Mouse (Mus musculus) hindlimb bud, embryonic 11.5 days (tissue): ENCODE measurements around the gene Gm11634.
"Not testable (repeated sequence)": the region's sequence is repeated elsewhere in the genome, so short reads cannot be mapped to it uniquely, and the experiment has no call there.

Source experiments
- DNase-seq: peaks from one replicate; pipeline ENCODE4 v3.0.0-alpha.2; 2012; ENCODE audit warnings: low read depth, low spot score; ENCODE audit errors: extremely low spot score

Gene Gm11634

DNA sequence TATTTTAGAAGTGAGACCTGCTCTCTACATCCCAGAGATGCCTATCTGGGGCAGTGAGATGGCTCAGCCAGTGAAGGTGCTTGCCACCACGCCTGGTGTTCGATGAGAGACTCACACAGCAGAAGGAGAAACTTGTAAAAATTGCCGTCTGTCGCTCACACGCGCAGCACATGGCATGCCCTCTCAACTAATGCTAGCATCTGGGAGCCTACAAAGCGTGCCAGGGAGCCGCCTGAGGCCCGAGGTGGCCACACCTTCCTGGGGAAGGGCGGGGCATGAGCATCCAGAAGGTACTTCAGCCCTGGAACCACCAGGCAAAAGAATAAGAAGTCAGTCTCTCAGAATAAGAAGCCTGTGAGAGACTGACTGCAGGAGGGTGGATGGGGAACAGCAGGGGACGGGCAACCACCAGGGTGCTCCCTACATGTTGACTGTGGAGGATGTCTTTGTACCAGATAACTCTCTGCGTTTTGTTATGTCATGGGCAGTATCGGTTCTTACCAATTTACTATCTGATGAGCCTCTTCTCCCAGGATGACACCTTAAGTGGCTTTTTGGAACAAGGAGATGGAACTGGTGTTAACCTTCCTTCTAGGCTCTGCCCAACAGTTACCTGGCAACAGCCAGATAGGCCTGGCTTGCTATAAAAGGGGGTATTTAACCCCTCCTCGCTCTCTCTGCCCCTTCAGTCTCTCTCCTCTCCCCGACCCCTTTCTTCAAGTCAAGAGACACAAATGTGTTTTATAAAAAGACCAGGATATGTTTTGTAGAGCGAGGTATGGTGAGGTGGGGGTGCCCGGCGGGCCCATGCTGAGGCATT, 18.1 kb upstream of the Gm11634 start:
- DNase-seq, result no peak

DNA sequence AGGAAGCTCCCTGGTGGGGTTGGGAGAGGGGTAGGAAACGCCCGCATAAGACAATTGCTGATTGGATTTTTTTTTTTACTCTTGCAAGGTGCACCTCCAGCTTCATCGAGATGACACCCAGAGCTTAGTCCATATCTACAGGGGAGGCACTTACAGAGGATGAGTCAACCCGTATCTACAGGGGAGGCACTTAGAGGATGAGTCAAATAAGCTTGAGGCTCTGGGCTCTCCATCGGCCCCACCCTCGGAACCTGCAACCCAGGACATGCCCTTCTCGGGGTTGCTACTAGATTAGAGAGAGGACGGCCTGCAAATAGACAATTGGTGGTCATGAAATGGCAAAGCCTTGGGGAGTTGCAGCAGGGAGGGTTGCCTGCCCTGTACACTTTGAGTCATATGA, 17.0 kb upstream of the Gm11634 start:
- DNase-seq, result no peak

DNA sequence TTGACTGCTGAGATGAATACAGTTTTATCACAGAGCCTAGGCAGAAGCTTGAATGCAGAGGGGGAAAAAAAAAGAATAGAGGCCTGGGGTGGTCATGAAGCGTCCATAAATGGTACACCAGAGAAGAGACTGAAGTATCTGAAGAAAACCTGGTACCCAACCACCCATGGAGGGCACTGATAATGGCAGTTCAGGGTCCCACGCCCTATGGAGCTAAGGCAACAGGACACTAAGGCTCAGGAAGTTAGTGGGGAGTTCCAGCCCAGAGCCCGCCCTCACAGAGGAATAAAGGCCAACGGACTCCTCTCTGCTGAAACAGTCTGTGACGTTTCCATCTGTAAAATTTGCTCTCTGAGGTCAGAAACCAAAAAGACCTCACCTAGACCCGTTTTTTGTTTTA, 16.3 kb upstream of the Gm11634 start:
- DNase-seq, result no peak

DNA sequence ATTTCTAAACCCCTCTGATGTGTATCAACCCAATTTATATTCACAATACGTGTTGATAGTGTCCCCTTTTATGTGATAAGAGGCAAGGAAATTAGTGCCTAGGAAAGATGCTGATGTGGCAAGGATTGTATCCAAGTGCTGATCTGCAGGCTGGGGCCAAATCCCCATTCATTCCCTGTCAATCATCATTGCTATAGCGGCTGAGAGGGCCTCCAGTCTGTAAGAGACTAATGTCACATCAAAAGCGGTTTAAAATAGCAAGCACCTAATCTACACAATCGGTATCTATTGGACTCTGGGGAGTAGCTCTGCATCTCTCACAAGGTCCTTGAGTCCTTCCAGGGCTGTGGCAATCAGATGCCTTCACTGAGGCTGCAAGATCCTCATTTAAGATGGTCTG, 15.1 kb upstream of the Gm11634 start:
- DNase-seq, result no peak

DNA sequence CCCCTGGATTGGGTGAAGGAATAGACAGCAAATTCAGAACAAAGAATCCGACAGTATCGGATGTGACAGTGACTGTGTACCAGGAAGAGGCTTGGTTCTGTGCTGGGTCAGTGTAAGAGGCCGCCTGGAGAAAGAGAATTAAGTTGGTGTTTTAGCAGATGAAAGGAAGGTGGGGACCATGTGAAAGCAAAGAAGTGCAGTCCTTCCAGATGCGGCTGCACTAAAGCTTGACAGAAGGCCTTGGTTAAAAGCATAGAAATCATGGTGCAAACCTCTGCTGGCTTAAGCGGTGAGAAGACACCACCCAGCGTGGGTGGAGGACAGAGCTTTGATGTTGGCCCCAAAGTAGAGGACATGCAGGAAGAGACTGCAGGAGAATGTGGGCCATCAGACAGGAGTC, 14.5 kb upstream of the Gm11634 start:
- DNase-seq, result no peak

DNA sequence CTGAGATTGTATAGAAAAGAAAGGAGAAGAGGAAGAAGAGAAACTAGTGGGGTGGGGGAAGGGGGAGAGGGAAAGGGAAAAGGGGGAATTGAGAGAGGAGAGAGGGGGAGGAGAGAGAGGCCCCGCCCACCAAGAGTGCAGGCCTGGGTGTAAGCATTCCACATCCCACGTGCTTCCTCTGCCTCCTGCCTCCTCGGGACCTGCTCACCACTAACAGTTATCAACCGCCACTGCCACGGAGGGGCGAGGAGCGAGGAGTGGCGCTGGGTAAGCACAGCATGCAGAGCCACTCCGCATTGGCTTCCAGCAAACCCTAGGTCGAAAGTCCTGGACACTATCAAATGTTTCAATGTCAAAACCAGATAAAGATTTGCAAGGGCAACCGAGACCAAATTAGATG, 11.4 kb upstream of the Gm11634 start:
- no peak for DNase-seq

DNA sequence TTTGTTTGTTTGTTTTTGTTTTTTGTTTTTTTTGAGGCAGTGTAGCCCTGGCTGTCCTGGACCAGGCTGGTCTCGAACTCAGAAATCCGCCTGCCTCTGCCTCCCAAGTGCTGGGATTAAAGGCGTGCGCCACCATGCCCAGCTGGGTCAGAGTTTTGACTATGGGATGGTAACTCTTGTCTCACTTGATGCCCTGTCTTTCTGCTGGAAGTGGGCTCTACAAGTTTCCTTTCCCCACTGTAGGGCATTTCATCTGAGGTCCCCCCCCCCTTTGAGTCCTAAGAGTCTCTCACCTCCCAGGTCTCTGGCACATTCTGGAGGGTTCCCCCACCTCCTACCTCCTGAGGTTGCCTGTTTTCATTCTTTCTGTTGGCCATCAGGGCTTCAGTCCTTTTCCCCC, 8.1 kb upstream of the Gm11634 start:
- not testable (repeated sequence) for DNase-seq

DNA sequence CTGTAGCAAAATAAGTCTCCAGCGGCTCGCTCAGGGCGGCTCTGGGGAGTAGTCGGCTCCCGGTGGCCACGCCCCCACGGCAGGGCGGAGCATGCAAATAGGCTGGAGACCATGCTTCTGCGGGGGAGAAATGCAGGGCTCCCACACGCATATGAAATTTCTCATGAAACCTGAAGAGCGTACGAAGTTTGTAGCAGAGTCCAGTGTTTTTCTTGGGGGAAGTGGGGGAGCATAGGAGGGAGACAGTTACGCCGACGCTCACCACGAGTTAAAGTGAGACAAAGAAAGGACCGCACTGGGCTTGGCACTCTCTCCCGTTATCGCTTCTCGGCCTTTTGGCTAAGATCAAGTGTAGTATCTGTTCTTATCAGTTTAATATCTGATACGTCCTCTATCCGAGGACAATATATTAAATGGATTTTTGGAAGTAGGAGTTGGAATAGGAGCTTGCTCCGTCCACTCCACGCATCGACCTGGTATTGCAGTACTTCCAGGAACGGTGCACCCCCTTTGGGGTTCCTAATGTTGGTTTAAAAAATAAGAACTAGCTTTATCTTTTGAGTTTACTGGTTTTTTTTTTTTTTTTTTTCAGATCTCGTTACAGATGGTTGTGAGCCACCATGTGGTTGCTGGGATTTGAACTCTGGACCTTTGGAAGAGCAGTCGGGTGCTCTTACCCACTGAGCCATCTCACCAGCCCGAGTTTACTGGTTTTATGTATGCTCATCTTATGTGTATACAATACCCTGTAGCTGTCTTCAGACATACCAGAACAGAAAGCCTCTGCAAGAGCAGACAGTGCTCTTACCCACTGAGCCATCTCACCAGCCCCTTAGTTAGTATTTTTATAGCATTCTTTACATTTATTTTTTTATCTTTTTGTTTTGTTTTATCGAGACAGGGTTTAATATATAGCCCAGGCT, 5.7 kb upstream of the Gm11634 start:
- DNase-seq, result not testable (repeated sequence)

DNA sequence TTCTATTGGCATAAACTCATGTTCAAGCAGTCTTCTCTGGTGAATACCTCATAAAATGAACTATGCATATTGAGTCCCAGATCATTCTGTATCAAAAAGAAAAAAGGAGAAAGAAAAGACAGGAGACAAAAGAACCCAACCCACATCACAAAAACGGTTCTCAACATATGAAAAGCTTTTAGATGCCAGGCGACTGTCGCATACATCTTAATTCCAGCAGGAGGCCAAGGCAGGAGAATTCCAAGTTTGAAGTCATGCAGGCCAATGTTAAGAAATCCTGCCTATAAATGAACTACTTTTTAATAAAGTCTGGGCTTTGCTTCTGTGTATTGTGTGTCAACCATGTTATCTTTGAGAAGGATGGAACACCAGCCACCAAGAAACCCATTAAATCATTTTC, 5.1 kb upstream of the Gm11634 start:
- DNase-seq, result no peak

DNA sequence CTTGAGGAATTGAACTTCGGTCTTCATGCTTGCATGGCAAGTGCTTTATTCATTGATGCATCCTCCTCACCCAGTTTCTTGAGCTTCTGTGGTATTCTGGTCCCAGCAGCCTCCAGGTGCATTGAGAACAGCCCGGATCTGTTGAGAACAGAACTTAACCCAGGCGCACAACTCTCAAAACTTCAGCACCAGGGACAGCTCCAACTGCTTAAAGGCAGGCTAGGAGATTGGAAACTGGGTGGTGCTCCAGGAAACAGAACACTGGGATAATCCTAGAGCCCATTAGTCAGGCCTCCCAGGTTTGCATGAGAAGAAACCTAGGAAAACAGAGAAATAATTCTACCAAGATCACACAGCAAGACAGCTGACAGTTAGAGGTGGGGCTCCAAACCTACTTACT, 3.4 kb upstream of the Gm11634 start:
- peak; percentile 88 for DNase-seq

DNA sequence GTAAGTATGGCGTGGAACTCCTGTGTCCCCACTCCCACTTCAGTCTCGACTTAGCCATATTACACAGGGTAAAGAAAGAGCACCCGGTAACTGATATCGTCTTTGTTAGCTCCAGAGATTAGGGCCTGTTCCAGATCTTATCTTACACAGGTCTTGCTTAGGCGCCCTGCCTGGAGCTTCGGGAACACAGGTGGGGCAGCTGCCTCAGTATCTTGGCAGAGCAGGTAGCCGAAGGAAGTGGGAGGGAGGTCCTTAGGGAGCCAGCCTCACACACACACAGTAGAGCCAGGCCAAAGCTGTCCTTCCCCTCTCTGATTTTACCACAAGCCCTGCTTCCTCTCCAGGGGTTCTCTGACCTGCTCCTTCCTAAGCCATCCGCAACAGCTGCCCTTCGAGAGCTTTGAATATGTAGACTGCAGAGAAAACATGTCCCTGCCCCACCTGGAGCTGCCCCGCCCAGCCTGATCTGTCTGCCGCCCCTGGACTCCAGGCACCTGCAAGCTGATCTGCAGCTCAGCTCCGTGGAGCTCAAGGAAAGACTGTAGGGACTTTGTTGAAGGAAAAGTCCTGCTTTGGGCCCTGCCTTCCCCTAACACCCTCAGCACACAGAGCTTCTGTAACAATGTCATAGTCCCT, 8.9 kb downstream of the Gm11634 start:
- no peak for DNase-seq

DNA sequence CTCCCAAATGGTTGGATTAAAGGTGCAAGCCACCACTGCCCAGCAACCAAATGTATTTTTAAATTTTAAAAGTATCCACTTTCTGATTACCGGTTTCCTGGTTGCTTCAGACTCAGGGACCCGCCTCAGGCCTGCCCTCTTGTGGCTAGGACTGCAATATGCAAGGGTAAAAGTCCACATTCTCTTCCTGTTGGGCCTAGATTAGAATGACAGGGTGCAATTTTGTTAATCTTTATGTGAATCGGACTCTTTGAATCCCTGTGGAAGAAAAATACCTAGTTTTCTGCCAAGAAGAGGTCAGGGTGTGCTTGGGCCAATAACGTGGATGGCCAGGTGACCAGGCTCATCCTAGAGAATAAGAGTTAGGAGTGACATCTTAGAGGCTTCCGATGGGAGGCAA, 9.6 kb downstream of the Gm11634 start:
- DNase-seq, result peak; percentile 20

DNA sequence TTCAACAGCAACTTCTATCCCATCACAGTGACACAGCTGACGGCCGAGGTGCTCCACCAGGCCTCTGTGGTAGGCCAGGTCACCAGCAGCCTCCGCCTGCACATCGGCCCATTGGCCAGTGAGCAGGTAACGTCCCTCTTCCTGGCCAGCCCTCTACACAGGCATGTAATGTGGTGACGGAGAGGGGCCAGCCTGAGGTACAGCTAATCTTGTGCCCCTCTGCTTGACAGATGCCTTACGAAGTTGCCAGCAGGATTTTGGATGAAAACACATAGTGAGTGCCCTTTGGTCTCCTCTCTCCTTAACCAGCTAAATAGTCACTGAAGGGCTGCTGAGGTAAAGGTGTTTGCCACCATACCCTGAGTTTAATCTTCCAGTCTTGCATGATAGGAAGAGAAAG, 10.2 kb downstream of the Gm11634 start:
- DNase-seq, result no peak

DNA sequence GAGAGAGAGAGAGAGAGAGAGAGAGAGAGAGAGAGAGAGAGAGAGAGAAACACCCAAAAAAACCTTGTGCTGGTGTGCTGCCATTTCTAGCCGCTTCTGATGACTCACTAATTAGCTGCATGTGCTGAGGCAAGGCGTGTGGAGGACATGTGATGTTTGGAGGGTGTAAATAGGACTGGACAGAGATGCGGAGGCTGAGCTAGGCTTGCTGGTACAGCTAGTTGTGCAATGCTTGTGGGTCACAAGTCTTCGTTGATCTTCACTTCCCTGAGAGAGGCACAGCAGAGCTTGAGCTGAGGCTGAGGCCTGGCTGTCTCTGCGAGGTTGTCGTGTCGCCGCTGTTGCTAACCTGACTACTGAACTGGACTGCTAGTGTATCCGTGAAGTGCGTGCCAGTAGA, 11.4 kb downstream of the Gm11634 start:
- no peak for DNase-seq

DNA sequence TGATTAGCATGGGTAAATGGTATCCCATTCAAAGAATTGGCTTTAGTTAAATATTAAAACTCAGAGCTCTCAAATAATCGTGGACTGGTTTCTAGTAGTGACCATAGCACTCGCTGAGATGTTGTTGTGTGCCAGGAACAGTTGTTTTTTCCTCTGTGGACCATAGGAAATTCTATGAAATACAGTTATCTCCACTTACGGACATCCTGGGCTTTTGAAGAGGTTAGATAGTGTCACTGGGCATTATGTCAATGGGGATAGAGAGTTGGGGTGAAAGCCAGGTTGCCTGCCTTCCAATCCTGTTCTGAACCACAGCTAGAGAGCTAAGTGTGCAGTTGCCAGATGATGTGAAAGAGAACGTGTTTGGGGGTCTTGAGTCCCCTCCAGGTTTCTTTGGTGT, 13.3 kb downstream of the Gm11634 start:
- DNase-seq, result no peak

DNA sequence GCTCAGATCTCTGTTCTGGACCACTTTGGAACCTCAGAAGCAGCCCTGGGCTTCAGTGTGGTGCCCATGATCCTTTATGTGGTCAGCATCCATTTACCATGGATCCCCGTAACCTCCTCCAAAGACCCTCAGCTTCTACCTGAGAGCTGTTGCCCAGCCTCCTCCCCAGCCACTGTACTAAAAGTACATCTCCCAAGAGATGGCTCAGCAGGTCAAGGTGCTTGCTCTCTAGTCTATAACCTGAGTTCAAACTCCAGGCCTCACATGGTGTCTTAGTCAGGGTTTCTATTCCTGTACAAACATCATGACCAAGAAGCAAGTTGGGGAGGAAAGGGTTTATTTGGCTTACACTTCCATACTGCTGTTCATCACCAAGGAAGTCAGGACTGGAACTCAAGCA, 14.0 kb downstream of the Gm11634 start:
- DNase-seq, result not testable (repeated sequence)

DNA sequence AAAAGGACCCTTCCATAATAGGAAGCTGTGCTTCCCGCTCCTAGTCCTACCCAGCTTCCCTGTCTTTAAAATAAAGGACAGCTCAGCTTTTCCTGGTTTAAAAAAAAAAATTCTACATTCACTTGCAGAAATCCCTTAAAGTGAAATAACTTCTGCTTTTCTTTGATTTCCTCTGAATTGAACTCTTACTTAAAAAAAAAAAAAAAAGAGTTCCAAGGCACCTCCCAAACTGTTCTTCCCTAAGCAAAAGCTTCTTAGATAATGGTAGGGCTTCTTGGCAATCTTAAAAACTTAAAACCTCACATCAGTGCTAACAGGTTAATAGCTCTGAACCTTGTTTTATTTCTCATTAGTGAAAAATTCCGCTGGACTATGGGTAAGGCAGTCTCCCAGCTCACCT, 15.9 kb downstream of the Gm11634 start:
- no peak for DNase-seq

DNA sequence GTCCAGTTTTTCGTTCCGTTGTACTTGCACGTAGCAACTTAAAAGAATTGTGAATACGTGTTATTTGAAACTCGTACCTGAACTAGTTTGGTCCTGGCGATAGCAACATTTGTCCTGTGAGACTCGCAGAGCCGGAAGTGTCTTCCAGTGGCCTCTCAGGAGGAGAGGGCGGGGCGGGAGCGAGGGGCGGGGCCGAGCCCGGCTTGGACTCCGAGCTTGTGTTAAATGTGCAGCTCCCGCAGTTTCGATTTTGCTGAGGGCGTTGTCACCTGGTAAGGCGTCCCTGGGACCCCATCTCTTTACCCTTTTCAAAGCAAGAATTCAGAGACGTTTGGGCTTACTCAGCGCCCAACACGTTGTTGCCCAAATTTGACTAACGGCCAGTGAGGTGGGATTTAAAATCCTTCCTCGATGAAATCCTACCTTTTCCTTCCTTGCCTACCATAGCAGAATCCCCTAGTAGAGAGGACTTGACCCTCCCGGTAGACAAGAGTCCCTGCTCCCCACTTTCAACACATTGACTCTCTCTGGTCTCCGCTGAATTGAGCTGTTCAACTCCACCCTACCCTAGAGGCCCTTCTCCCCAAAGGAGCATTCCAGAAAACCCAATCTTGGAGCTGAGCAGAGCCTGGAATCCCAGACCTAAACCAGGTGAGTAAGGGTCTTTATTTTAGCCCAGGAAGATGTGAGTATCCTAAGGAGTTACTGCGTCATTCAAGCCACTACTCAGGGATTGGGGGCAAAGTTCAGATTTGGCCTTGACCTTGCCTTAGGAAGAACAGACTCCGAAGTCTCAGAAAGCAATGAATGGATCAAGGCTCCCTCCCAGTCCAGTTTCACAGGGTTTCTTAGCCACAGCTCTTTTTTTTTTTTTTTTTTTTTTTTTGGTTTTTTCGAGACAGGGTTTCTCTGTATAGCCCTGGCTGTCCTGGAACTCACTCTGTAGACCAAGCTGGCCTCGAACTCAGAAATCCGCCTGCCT, 16.7 kb downstream of the Gm11634 start, which contains the start of gene Tmem106a:
TSS of gene Tmem106a (plus strand) at position 189 of the 982 bp plus-strand sequence.
- DNase-seq, result no peak

DNA sequence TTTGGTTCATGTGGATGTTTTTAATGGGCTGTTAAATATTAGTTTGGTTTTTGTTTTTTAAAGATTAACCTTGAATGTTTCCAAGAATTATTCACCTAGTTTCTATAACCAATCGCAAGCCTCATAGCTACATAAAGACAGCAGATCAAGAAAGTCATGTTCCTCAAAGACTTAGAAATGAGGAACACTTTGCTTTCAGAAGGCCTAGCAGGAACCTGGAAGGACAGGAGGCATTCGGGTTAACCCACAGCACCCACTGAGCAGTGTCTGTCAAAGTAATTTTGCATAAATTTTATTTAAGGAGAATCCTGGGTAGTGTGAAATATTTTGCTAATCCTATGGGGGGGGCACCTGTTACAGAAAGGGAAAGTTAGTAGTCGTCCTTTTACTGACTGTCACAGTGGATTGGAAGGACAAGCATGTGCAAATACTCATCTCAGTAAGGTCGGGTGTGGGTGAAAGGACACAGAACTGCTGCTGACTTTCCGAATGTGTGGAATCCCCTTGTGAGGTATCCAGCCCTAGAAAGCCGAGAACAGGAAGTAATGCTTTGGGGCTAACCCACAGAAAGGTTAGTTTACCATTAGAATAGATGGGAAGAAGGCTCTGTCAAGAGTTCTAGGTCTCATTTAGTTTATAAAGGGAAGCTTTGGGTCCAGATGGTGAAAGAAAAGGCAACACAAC, 17.8 kb downstream of the Gm11634 start:
- DNase-seq, result no peak

DNA sequence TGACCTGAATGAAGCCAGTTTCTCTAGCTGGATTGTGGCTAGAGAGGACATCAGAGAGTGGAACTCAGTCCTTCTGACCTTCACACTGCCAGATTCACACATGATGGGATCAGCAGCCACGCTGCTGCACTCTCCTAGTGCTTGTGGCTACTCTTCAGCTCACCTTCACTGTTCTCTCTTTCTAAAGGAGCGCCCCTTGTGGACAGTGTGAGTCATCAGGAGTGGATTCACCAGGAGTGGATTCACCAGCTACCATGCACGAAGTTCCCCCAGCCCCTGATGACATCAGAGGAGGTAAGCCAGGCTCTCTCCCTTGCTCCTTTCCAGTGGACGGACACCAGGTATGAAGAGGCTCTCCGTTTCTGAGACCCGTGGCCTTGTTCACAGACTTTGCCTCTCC, 22.9 kb downstream of the Gm11634 start:
- no peak for DNase-seq
